Mouse (Mus musculus): ENCODE measurements around the gene Gm10487. TPM values are rescaled to one million over a fixed set of nuclear protein-coding genes. Genes with fewer than 3 reads are reported as not detected.
"Not testable (repeated sequence)": the region's sequence is repeated elsewhere in the genome, so short reads cannot be mapped to it uniquely, and the experiment has no call there.

Gene Gm10487
- polyA plus RNA-seq (2016; fragmentation: Nextera tagmentation; extraction: Ambion mirVana): not detected in 2 replicates

- ATAC-seq (ENCODE audit: low FRiP score); H3K27me3 ChIP-seq; H3K4me1 ChIP-seq; H3K4me2 ChIP-seq; H3K27ac ChIP-seq; H3K9me3 ChIP-seq; H3K4me3 ChIP-seq (replicated peaks); H3K36me3 ChIP-seq (replicated peaks); H3K9ac ChIP-seq: not testable (repeated sequence)
- no CpG with 5 or more reads among the region's 6 CpGs for WGBS
Observed at GRCm38 (mm10) chrX:30843369-30843768, at the start of gene Gm10487. Gene Gm10487, minus strand, starts transcription at chrX:30843469.

All from forebrain, embryonic 12.5 days (tissue).